Mouse (Mus musculus): ENCODE data around the gene Nktr.
A peak's percentile ranks its signal among the peaks of the same experiment; 100 is the strongest.

The Nktr gene

GRCm38 (mm10) chr9:121707801-121708200 is 11.2 kb upstream of the Nktr start:
- DNase-seq (ENCODE audit: low read depth, low spot score): no peak

GRCm38 (mm10) chr9:121708506-121709486 is 10.2 kb upstream of the Nktr start:
- DNase-seq (ENCODE audit: low read depth, low spot score): no peak

GRCm38 (mm10) chr9:121709898-121710583 is 8.9 kb upstream of the Nktr start, which contains the start of gene Ss18l2:
Gene Ss18l2, plus strand, starts transcription at chr9:121710329.
- DNase-seq (ENCODE audit: low read depth, low spot score): peak; percentile 98

DNA sequence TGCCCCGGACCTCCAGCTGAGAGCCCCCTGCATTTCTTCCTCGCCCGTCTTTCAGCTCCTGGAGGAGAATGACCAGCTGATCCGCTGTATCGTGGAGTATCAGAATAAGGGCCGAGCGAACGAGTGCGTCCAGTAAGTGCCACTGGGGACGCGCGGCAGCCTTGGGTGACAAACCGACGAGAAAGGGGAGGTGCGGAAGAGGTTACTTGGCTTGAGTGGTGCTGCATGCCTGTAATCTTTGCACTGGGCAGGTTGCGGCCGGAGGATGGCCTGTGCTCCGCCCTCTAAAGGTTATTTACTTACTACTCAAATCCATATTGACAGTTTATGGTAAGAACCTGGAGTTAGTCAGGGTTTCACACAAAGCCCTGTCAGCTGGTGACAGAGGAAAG is 8.4 kb upstream of the Nktr start:
- no peak for DNase-seq (ENCODE audit: low read depth, low spot score)

DNA sequence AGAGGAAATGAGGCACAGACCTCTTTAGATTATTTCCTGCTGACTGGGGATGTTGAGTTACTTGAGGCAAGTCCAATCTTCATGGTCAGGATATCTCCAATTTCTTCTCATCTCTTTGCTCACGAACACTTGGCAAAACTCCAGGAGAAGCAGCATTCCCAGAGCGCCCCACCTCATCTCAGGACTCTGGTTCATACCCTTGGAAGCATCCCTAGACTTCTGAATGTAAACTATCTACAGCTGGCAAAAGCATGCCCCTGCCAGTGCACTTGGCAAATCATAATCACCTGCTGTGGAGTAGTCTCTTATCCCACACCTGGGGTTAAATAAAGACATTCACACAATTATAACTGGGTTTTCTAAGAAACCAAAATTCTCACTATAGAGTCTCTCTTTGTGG is 1.9 kb upstream of the Nktr start:
- DNase-seq (ENCODE audit: low read depth, low spot score): no peak

- no peak for DNase-seq (ENCODE audit: low read depth, low spot score)
Observed at GRCm38 (mm10) chr9:121718070-121718705, 781 bp upstream of the Nktr start.

- DNase-seq (ENCODE audit: low read depth, low spot score): peak; percentile 32
Observed at GRCm38 (mm10) chr9:121719347-121720331, 670 bp downstream of the Nktr start.

DNA sequence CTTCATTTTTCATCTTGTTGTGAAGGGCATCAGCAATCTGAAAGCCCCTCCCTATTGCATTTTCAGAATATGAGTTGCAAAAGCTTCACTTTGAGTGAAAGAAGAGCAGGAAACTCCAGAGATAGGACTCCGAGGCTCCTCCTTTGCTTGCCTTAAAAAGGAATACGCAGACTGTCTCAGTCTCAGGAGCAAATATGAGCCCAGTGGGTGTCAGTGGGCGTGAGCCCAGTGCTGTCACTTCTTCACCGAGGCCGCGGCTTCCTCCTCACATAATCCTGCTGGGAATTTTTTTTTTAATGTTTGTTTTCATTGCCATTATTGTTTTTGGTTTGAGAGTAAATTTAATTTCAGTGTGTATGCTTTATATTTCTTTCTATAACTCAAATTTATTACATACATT is 21.5 kb downstream of the Nktr start:
- DNase-seq (ENCODE audit: low read depth, low spot score): no peak

- DNase-seq (ENCODE audit: low read depth, low spot score): no peak
Observed at GRCm38 (mm10) chr9:121741168-121741567, 22.2 kb downstream of the Nktr start.

DNA sequence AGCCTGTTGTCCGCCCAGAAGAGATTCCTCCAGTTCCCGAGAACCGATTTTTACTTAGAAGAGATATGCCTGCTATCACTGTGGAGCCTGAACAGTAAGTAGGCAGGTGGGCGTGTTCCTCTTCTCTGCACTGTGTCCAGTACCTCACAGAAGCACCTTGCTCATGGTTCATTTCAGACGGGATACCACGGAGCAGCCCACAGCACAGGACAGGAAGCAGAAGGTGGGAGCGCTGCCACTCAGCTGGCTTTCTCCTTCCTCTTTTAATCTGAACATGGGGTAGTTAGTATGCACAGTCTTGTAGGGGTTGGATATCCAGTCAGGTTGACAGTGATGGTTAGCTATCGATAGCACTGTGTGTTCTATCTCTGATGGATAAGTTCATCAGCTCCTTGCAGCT is 25.1 kb downstream of the Nktr start:
- no peak for DNase-seq (ENCODE audit: low read depth, low spot score)

DNA sequence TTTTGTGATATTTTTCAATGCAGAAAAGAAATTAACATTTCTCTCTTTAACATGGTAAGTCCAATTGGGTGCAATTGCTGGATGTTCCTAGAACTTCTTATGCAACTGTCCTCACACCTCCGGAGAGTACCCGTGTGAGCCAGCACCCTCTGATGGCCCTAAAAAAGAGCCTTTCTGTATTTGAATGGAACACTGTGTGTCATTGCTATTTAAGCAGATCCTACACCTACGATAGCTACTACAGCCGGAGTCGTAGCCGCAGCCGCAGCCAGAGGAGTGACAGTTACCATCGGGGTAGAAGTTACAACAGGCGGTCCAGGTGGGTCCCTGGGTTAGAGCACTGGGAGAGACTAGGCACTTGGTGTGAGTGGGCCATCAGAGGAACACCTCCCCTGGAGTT is 33.8 kb downstream of the Nktr start:
- no peak for DNase-seq (ENCODE audit: low read depth, low spot score)

DNA sequence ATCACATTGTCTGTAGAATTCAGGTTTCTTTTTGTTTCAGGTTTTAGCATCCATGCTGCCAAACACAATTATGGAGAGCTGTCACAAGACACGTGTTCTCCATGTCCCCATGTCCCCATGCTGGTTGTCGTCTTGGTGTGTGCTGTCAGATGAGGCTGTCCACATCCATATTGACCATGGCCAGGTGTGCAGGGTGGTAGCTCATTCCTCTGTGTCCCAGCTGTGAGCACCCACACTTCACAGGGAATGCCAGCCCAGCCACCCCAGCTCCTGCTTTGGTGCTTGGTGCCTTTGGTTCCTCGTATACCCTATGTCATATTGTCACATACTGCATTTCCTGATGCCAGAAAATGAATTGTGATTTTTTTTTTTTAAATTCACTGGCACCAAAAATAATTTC is 35.7 kb downstream of the Nktr start:
- no peak for DNase-seq (ENCODE audit: low read depth, low spot score)

DNA sequence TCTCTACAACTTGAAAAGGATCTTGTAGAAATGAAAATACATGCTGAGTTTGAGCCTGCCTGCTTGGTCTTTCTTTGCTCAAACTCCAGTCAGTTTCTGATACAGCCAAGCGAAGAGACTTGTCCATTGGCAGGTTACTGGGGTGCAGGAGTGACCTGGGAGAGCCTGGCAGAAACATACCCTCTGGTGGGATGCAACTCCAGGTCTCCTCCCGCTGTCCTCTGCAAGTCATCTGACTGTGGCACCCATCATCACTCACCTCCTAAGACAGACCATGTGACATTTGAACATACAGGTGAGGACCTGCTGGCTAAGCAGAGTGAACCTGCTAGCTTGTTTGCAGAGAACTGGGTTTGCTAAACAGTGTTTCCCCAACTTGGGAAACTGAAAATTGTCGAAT is 37.8 kb downstream of the Nktr start:
- no peak for DNase-seq (ENCODE audit: low read depth, low spot score)

DNA sequence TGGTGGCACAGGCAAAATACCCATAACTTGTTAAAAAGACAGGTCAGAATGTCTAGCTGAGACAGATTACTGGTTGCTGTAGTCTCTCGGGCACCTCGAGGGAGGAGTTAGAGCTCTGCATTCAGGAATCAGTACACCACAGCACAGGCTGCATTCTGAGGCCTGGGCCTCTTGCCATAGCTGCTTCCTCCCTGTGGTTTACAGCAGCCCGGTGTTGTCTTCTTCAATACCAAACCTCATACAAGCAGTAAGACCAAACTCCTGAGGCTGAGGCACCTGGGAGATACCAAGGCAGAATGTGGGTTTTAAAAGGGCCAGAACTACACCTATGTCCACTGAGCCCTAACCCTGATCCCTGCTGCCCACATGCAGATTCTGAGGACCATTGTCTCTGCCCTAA is 38.5 kb downstream of the Nktr start:
- DNase-seq (ENCODE audit: low read depth, low spot score): no peak

DNA sequence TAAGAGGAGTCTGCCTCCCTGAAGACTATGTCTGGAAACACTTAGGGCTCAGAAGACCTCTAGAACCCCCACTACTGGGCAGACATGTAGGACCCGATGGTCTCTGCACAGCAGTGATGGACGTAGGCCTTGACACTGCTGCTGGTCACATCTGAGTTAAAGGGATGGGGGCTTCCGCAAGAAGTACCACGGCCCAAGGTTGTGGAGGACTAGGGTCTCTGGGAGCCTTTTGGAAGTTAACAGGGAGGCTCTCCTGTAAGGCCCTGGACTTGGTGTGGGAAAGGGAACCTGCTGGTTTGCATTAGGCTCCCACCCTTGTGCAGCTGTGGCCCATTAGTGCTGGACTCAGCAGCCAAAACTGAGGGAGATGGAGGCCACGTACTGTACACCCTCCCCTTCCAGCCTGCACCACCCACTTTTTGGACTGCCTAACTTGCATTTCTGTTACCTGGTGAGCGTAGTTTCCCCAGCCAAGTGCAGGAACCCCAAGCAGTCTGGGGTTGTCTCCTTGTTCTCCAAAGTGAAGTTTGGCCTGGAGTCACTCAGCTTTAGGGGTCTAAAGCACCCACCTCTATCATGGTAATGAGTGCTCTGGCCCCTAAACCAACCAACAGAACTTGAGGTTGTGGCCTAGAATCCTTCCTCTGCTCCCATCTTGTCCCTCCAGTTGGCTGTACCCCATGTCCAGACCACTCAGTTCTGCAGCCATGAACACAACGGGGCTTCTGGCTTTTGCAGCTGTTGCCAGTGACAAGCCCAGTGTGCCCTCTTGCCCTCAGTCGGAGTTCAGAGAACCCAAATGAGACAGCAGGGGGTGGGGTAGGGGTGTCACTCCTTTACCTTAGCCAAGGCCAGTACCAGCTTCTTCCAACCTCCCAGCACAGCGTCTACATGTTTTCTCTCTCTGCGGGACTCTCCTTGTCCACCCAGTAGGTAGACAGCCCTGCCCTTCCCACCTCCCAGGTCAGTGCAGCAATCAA is 39.2 kb downstream of the Nktr start:
- DNase-seq (ENCODE audit: low read depth, low spot score): no peak

DNA sequence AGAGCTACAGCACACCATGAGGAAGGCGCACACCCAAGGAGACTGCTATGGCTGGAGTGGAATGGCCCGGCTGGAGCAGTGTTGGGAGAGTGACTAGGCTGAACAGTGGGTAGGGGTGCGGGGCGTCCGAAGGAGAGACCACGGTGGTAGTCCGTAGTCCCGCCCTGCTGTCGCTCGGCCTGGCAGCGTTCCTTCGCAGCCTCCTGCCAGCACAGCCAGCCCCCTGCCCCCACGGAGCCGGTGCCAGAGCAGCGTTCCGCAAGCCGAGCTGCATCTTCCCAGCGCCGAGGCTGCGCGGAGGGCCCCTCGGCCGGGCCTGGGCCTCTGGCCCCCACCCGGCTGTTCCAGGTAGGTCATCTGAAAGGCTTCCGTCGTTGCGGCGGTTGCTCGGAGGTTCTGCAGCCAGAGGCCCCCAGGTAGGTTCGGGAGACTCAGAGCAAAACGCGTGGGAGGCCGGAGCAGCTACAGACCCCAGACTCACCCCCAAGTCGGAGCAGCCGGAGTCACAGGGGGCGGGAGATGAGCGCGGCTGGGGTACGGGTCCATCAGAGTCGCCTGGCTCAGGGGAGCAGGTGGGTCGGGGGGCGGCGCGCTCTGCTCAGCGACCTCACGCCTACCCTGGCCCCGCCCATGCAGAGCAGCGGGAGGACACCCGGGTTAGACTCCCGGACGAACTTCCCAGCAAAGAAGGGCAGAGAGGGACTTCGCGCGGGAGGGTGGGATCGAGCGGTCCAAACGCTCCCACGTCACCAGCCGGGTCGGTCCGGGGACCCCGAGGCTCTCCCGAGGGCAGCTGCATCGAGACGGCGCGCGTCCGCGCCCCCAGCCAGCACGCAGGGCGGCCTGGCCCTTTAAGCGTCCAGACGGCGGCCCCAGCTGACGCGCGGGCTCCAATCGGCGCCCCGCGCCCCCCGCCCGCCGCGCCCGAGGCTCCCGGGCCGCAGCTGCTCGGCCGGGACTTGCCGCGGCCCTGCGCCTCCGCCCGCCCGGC is 40.4 kb downstream of the Nktr start, which contains the start of gene Zfp651:
Zfp651 (plus strand) TSS at position 240 of the 991 bp plus-strand sequence.
- peak; percentile 61 for DNase-seq (ENCODE audit: low read depth, low spot score)

- peak; percentile 35 for DNase-seq (ENCODE audit: low read depth, low spot score)
Observed at GRCm38 (mm10) chr9:121760271-121761090, 41.5 kb downstream of the Nktr start.

Measured in retina, postnatal 7 days (tissue).